Mouse (Mus musculus): Measurements from ENCODE around the gene Tsku. TPM values are rescaled to one million over a fixed set of nuclear protein-coding genes. Genes with fewer than 3 reads are reported as not detected.
A peak's percentile ranks its signal among the peaks of the same experiment; 100 is the strongest.

Gene Tsku
- polyA plus RNA-seq, 1 experiment from 2014 or later = 11.2 TPM

DNA sequence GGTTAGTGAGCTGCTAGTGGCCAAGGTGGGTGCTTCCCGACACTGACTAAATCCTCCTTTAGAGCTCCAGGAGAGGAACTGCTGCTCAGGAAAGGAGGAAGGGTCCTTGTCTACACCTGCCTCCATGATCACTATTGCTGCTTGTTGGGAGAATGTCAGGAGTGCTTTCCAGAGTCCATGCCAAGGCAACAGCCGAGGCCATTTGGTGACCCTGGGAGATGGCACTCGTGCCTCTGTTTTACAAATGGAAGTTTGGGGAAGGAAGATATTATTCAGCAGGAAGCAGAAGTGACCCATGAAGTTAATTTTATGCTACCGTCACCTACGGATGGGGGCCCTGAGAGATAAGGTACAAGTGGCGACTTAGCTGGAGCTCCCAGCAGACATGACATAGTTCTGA is 21.7 kb upstream of the Tsku start:
- WGBS = 87% methylated on average over 6 of the region's 6 CpGs
- H3K27ac ChIP-seq = no peak overlapping the region; the same call in 1 of the 2 replicates
- H3K4me1 ChIP-seq = peaks cover 26% of the 10 kb centered on the region
- H3K9me3 ChIP-seq (replicated peaks) = no peaks in the 10 kb centered on the region
- H3K36me3 ChIP-seq = no peaks in the 10 kb centered on the region
- H3K4me3 ChIP-seq = no peak overlapping the region
- H3K27me3 ChIP-seq (ENCODE audit: low read depth, poor library complexity, severe bottlenecking) = peaks cover 7% of the 10 kb centered on the region; the same call in 1 of the 2 replicates
- DNase-seq (ENCODE audit: low spot score) = no peak

DNA sequence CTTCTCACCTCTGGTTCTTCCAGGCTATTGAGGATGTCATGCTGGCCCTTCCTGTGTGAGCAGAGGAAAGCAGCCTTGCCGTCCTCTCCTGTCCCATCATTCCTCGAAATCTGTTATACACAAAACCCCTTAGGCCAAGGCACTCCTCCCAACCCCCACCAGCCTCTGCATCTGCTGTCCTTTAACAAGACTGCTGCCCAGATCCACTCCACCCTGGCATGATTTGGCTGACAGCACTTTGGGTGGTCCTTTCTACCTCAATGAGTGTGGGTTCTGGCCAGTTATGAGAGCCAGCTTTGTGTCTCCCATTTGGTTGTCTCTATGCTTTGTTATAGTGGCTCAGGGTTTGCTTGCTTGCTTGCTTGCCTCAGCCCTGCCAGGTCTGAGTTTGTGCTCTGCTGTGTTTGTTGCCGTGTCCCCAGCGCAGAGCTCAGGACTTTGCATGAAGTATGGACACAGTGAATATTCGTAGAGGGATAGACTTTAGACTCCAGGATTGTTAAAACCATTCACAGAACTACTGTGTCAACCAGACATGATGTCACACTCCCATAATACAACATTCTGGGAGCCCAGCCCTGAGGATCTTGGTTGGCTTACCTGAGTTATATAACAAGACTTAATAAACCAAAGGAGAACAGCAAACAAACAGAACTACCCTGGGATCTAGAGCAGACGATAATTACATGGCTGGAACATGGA is 19.2 kb upstream of the Tsku start:
- no peak overlapping the region for H3K27ac ChIP-seq
- peaks cover 7% of the 10 kb centered on the region; the same call in 1 of the 2 replicates for H3K27me3 ChIP-seq (ENCODE audit: low read depth, poor library complexity, severe bottlenecking)
- no peaks in the 10 kb centered on the region for H3K36me3 ChIP-seq
- 77% methylated on average over 6 of the region's 6 CpGs for WGBS
- no peak for DNase-seq (ENCODE audit: low spot score)
- H3K9me3 ChIP-seq (replicated peaks) = no peaks in the 10 kb centered on the region
- peaks cover 26% of the 10 kb centered on the region for H3K4me1 ChIP-seq
- no peak overlapping the region for H3K4me3 ChIP-seq

- no peak for DNase-seq (ENCODE audit: low spot score)
- Histone ChIP-seq H3K27me3 (ENCODE audit: low read depth, poor library complexity, severe bottlenecking) (peaks cover 7% of the 10 kb centered on the region; the same call in 1 of the 2 replicates), H3K9me3 (replicated peaks) (no peaks in the 10 kb centered on the region), H3K4me3 (no peak overlapping the region), H3K36me3 (no peaks in the 10 kb centered on the region), H3K27ac (no peak overlapping the region), H3K4me1 (peaks cover 22% of the 10 kb centered on the region)
- WGBS = 93% methylated on average over 4 of the region's 4 CpGs
Observed at GRCm38 (mm10) chr7:98379232-98379631, 18.1 kb upstream of the Tsku start.

DNA sequence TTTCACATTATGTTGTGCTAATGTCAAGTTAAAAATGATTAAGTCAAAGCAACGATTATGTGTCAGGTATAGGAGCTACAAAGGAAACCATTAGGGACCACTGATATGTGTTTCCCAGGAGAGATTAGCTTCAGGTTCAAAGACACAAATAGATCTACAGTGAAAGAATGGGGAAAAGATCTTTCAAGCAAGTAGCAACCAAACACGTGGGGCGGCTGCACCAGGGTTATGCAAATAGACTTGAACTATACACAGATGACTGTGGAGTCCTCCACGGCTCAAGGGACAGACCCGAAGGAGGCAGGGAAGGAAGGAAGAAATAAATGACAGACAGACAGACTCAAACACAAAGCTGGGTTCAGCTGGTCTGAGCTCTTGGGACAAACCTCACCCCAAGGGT is 16.1 kb upstream of the Tsku start:
- Histone ChIP-seq H3K4me3 (no peak overlapping the region), H3K9me3 (replicated peaks) (no peaks in the 10 kb centered on the region), H3K4me1 (peaks cover 10% of the 10 kb centered on the region), H3K27me3 (ENCODE audit: low read depth, poor library complexity, severe bottlenecking) (0 out of 2 replicates have a peak, but pooled peaks cover 2% of the 10 kb centered on the region), H3K36me3 (no peaks in the 10 kb centered on the region), H3K27ac (no peak overlapping the region)
- WGBS = 79% methylated on average over 5 of the region's 5 CpGs
- DNase-seq (ENCODE audit: low spot score) = no peak

DNA sequence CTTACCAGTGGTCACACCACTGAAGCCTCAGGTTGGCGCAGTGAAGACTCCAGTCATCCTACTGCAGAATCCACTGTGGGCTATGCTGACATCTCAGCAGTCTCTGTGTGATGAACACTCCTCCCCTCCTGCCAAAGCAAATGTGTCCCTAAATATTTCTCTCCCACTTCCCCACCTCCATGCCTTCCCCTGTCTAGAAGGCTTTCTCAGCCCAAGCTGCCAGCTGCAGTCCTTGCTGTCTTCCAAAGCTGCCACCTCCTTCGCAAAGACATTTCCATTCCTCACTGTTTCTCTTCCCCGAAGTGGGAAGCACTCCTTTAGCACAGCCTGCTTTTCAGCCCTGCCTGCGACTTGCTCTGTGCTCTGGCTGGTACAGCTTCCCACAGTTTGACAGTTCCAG is 10.0 kb upstream of the Tsku start:
- peak; percentile 27 for DNase-seq (ENCODE audit: low spot score)
- Histone ChIP-seq H3K9me3 (replicated peaks) (no peaks in the 10 kb centered on the region), H3K4me1 (peaks cover 10% of the 10 kb centered on the region), H3K4me3 (no peak overlapping the region), H3K27me3 (ENCODE audit: low read depth, poor library complexity, severe bottlenecking) (0 out of 2 replicates have a peak, but pooled peaks cover 15% of the 10 kb centered on the region), H3K27ac (0 out of 2 replicates have a peak overlapping the region, but pooled peaks have one; percentile 5), H3K36me3 (no peaks in the 10 kb centered on the region)
- WGBS = 44% methylated on average over 4 of the region's 4 CpGs

DNA sequence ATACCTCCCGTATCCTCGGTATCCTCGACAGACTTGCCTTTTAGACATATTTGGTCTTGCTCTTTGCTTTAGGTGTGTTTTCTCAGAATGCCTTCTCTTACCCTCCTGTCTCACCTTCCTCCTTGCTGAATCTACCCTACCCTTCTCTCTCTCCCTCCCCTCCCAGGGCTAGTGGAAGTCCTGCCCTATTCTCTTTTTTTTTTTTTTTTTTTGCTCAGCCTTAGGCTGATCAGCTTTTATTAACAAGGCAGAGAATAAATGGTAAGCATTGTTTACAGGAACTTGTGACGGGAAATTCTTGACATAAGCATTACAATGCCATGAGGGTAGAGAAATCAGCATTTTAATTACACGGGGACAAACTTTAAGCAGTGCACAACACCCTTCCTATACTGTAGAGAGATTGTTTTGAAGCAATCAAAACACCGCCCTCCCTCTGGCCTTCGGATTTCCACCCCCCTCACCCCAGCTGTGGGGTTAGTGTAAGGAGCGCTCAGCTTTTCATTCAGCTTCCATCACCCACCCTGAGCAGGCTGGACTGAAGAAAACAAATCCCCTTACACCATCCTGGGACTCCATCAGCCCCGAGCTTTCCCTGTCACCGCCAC is 8.7 kb upstream of the Tsku start:
- DNase-seq (ENCODE audit: low spot score) = peak; percentile 27
- Histone ChIP-seq H3K27me3 (ENCODE audit: low read depth, poor library complexity, severe bottlenecking) (0 out of 2 replicates have a peak, but pooled peaks cover 15% of the 10 kb centered on the region), H3K27ac (no peak overlapping the region), H3K4me3 (no peak overlapping the region), H3K9me3 (replicated peaks) (no peaks in the 10 kb centered on the region), H3K4me1 (peaks cover 10% of the 10 kb centered on the region), H3K36me3 (no peaks in the 10 kb centered on the region)
- 60% methylated on average over 10 of the region's 10 CpGs for WGBS

DNA sequence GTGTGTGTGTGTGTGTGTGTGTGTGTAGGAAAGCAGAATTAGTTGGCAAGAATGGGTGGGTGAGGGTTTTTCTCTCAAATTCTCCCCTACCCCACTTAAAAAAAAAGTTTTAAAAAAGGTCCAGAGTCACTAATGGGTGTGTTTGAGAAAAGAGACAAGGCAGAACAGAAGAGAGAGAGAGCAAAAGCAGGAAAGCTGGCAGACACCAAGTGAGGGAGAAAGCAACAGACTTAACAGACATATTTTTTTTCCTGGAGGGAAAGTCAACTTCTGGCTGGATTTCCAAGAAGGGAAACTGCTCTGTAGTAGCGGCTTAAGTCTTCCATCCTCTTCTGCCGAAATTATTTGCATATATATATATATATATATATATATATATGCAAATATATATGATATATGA is 534 bp upstream of the Tsku start:
- peak overlapping the region; percentile 95 for H3K27ac ChIP-seq

GRCm38 (mm10) chr7:98360621-98360990 is 522 bp downstream of the Tsku start:
- under 1% methylated on average over 20 of the region's 20 CpGs for WGBS
- H3K27me3 ChIP-seq (ENCODE audit: low read depth, poor library complexity, severe bottlenecking) = no peaks in the 10 kb centered on the region
- H3K9me3 ChIP-seq (replicated peaks) = no peaks in the 10 kb centered on the region
- peaks cover 58% of the 10 kb centered on the region for H3K4me1 ChIP-seq
- DNase-seq (ENCODE audit: low spot score) = no peak
- peak overlapping the region; percentile 88 for H3K4me3 ChIP-seq
- peak overlapping the region; percentile 95 for H3K27ac ChIP-seq
- H3K36me3 ChIP-seq = 0 out of 2 replicates have a peak, but pooled peaks cover 7% of the 10 kb centered on the region

More for the DNA sequence above, 534 bp upstream of the Tsku start:
- Histone ChIP-seq H3K9me3 (replicated peaks) (no peaks in the 10 kb centered on the region), H3K4me3 (peak overlapping the region; percentile 88), H3K36me3 (0 out of 2 replicates have a peak, but pooled peaks cover 7% of the 10 kb centered on the region), H3K27me3 (ENCODE audit: low read depth, poor library complexity, severe bottlenecking) (no peaks in the 10 kb centered on the region), H3K4me1 (peaks cover 48% of the 10 kb centered on the region)
- WGBS = 59% methylated on average over 2 of the region's 2 CpGs
- no peak for DNase-seq (ENCODE audit: low spot score)

GRCm38 (mm10) chr7:98359951-98360620 is 1.0 kb downstream of the Tsku start:
- H3K36me3 ChIP-seq = 0 out of 2 replicates have a peak, but pooled peaks cover 7% of the 10 kb centered on the region
- H3K9me3 ChIP-seq (replicated peaks) = no peaks in the 10 kb centered on the region
- no peaks in the 10 kb centered on the region for H3K27me3 ChIP-seq (ENCODE audit: low read depth, poor library complexity, severe bottlenecking)
- under 1% methylated on average over 33 of the region's 33 CpGs for WGBS
- DNase-seq (ENCODE audit: low spot score) = peak; percentile 87
- peaks cover 64% of the 10 kb centered on the region for H3K4me1 ChIP-seq
- H3K4me3 ChIP-seq = peak overlapping the region; percentile 88
- H3K27ac ChIP-seq = peak overlapping the region; percentile 95

- H3K27ac ChIP-seq = no peak overlapping the region
- H3K36me3 ChIP-seq = peaks cover 7% of the 10 kb centered on the region; the same call in 1 of the 2 replicates
- DNase-seq (ENCODE audit: low spot score) = no peak
- no peak overlapping the region for H3K4me3 ChIP-seq
- H3K9me3 ChIP-seq (replicated peaks) = no peaks in the 10 kb centered on the region
- 70% methylated on average over 1 of the region's 1 CpGs for WGBS
- peaks cover 84% of the 10 kb centered on the region for H3K4me1 ChIP-seq
- H3K27me3 ChIP-seq (ENCODE audit: low read depth, poor library complexity, severe bottlenecking) = no peaks in the 10 kb centered on the region
Observed at GRCm38 (mm10) chr7:98358016-98358415, 3.1 kb downstream of the Tsku start.

GRCm38 (mm10) chr7:98357324-98357723 is 3.8 kb downstream of the Tsku start:
- Histone ChIP-seq H3K27ac (no peak overlapping the region), H3K36me3 (peaks cover 14% of the 10 kb centered on the region), H3K27me3 (ENCODE audit: low read depth, poor library complexity, severe bottlenecking) (no peaks in the 10 kb centered on the region), H3K4me3 (no peak overlapping the region), H3K4me1 (peaks cover 86% of the 10 kb centered on the region), H3K9me3 (replicated peaks) (no peaks in the 10 kb centered on the region)
- WGBS = 84% methylated on average over 5 of the region's 5 CpGs
- no peak for DNase-seq (ENCODE audit: low spot score)

GRCm38 (mm10) chr7:98354921-98355310 is 6.2 kb downstream of the Tsku start:
- Histone ChIP-seq H3K36me3 (peaks cover 38% of the 10 kb centered on the region), H3K27me3 (ENCODE audit: low read depth, poor library complexity, severe bottlenecking) (no peaks in the 10 kb centered on the region), H3K27ac (peak overlapping the region; percentile 86), H3K4me3 (peak overlapping the region; percentile 32), H3K4me1 (peaks cover 77% of the 10 kb centered on the region), H3K9me3 (replicated peaks) (no peaks in the 10 kb centered on the region)
- WGBS = 30% methylated on average over 4 of the region's 4 CpGs
- DNase-seq (ENCODE audit: low spot score) = no peak
